Mouse (Mus musculus) midbrain, embryonic 14.5 days (tissue): Measurements from ENCODE around the gene BC005537. TPM values are rescaled to one million over a fixed set of nuclear protein-coding genes. Genes with fewer than 3 reads are reported as not detected.

Source experiments
- ATAC-seq: fragments of 200-750 bp; cut with Nextera tagmentation; 2 replicates; pipeline ENCODE4 v1.8.0; 2017; ENCODE audit warnings: moderate number of reproducible peaks, moderate library complexity; ENCODE audit not compliant: low FRiP score, low TSS enrichment
- DNase-seq: peaks from one replicate; pipeline ENCODE4 v3.0.0-alpha.2; 2015
- H3K27ac ChIP-seq: fragments of 300-500 bp; sonication (generic); replicated peaks from 2 replicates; pipeline ENCODE4 v1.5.1; 2014; ENCODE audit warnings: mild to moderate bottlenecking, low read depth, low read length, moderate library complexity
- H3K27me3 ChIP-seq: fragments of 300-500 bp; sonication (generic); 2 replicates; pipeline ENCODE4 v1.6.1; 2014; ENCODE audit warnings: low read length, control low read depth, mixed read lengths; ENCODE audit not compliant: control insufficient read depth, insufficient read depth
- H3K36me3 ChIP-seq: fragments of 300-500 bp; sonication (generic); 2 replicates; pipeline ENCODE4 v1.6.1; 2014; ENCODE audit warnings: low read length, control low read depth; ENCODE audit not compliant: control insufficient read depth, insufficient read depth
- H3K4me1 ChIP-seq: fragments of 300-500 bp; sonication (generic); 2 replicates; pipeline ENCODE4 v1.6.1; 2014; ENCODE audit warnings: mild to moderate bottlenecking, antibody characterized with exemption, low read length, control low read depth; ENCODE audit not compliant: control insufficient read depth, insufficient read depth
- H3K4me2 ChIP-seq: fragments of 300-500 bp; sonication (generic); 2 replicates; pipeline ENCODE4 v1.6.1; 2014; ENCODE audit warnings: mild to moderate bottlenecking, low read length, moderate library complexity
- H3K4me3 ChIP-seq: fragments of 300-500 bp; sonication (generic); replicated peaks from 2 replicates; pipeline ENCODE4 v1.5.1; 2014; ENCODE audit warnings: low read depth, low read length
- H3K9ac ChIP-seq: fragments of 300-500 bp; sonication (generic); replicated peaks from 2 replicates; pipeline ENCODE4 v1.6.1; 2014; ENCODE audit warnings: mild to moderate bottlenecking, low read length, moderate library complexity
- H3K9me3 ChIP-seq: fragments of 300-500 bp; sonication (generic); 2 replicates; pipeline ENCODE4 v1.6.1; 2016; ENCODE audit warnings: low read length, control low read depth, mixed read lengths; ENCODE audit not compliant: control insufficient read depth
- WGBS: fragments of 180-500 bp; shearing (Covaris S2); extraction: QIAGEN DNeasy Blood & Tissue Kit; methylation state at CpG from one replicate; pipeline ENCODE4 v1.1.7; 2014; 5-methylcytosine and 5-hydroxymethylcytosine counted together
- polyA plus RNA-seq: library from polyadenylated mRNA; unstranded; fragments of >200 nt; fragmentation: Nextera tagmentation; extraction: Ambion mirVana; gene quantifications from 2 replicates; pipeline ENCODE4 v1.2.1, GENCODE M21; 2014

BC005537 gene
- polyA plus RNA-seq, 1 experiment from 2014 or later = 51.8 TPM

DNA sequence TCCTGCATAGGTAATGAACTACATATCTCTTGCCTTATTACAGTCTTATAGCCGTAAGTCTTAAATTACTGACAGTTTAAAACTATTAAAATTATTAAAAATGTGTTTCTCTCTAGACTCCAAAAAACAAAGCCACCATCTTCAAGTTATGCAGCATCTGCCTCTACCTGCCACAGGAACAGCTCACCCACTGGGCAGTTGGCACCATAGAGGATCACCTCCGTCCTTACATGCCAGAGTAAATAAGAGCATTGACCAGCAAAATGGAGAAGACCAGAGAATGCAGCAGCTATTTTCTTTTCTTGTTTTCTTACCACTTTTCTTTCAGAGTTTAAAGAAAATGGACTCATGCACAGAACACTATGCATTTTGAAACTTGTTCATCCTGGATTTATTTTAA is 11.1 kb downstream of the BC005537 start:
- H3K4me1 ChIP-seq = no peaks in the 10 kb centered on the region
- no peaks in the 10 kb centered on the region for H3K27me3 ChIP-seq
- H3K9ac ChIP-seq = no peak overlapping the region
- no peak for ATAC-seq
- no peak for DNase-seq
- no peak overlapping the region for H3K4me2 ChIP-seq
- H3K27ac ChIP-seq = no peak overlapping the region
- no peaks in the 10 kb centered on the region for H3K9me3 ChIP-seq
- H3K36me3 ChIP-seq = peaks cover 77% of the 10 kb centered on the region
- 91% methylated on average over 2 of the region's 2 CpGs for WGBS
- no peak overlapping the region for H3K4me3 ChIP-seq

DNA sequence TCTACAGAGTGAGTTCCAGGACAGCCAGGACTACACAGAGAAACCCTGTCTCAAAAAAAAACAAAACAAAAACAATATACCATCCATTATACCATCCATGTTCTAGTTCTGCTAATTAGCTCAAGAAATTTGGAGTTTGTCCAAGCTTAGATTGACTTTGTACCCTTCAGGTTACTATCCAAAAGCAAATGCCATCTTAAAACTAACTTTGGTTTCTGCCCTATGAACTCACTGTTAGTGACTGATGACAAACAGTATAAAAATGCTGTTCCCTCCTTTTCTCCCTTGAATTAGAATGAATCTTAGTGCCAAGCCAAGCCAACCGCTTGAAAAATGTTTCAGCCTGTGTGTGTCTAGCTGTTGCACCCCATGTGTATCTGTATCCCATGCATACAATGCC is 13.2 kb downstream of the BC005537 start:
- H3K4me2 ChIP-seq = no peak overlapping the region
- H3K4me1 ChIP-seq = no peaks in the 10 kb centered on the region
- no peaks in the 10 kb centered on the region for H3K9me3 ChIP-seq
- peaks cover 57% of the 10 kb centered on the region for H3K36me3 ChIP-seq
- DNase-seq (no peak), ATAC-seq (no peak)
- H3K4me3 ChIP-seq = no peak overlapping the region
- H3K27ac ChIP-seq = no peak overlapping the region
- H3K27me3 ChIP-seq = no peaks in the 10 kb centered on the region
- no peak overlapping the region for H3K9ac ChIP-seq
- 79% methylated on average over 1 of the region's 1 CpGs for WGBS

DNA sequence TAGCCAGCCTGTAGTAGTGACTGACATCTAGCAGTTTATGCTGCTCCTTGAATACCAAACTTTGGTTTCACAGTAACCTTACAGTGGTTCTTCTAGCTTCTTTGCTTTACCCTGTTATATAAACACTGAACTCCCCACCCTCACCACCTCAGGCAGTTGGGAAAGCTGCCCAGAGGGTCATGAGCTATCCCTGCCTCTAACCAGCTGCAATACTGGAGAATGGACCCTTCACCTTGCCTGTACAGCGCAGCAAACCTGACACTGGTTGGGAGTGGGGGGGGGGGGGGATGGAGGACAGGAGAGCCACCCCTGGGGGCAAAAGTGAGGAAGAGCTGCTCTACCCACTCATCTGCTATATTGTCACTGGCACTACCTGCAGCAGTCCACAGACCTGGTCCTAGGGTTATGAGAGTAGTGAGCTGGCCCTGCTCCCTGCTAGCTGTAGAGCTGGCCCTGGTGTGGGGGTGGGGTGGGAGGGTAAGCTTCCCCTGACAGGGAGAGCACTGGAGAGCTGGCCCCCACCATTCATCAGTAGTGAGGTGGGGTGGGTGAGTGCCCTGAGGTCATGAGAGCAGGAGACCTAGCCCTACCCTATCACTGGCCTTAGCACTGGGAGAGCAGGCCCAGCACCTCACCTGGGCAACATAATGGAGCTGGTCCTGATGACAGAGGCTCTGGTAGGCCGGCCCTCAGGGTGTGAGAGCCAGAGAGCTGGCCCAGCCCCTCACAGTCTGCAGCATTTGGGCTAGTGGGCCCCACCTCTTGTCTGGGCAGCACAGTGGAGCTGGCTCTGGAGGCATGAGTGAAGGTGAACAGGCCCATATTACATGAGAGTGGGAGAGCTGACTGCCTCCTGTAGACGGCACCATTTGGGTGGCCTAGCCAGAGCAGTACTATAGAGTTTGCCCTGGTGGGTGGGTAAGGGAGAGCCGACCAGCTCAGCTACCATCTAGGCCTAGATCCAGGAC is 15.0 kb downstream of the BC005537 start:
- peak; percentile 75 for ATAC-seq
- Histone ChIP-seq H3K36me3 (peaks cover 39% of the 10 kb centered on the region), H3K27ac (no peak overlapping the region), H3K9ac (no peak overlapping the region), H3K4me3 (no peak overlapping the region), H3K9me3 (no peaks in the 10 kb centered on the region), H3K4me1 (no peaks in the 10 kb centered on the region), H3K4me2 (no peak overlapping the region), H3K27me3 (no peaks in the 10 kb centered on the region)
- DNase-seq = no peak
- 69% methylated on average over 4 of the region's 4 CpGs for WGBS

DNA sequence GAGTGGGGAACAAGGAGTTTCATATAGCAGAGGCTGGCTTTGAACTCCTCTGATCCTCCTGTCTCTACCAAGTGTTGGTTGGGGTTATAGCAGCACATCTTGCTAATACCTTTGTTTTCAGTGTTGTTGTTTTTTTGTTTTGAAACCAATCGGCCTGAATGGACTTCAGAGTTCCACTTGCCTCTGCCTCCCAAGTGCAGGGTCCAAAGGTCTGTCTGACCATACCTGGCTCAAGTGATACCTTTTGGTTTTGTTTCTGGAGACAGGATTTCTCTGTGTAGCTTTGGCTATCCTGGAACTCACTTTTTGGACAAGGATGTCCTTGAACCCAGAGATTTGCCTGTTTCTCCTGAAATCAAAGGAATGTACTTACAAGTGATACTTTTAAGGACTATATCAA is 18.5 kb downstream of the BC005537 start:
- no peak overlapping the region for H3K9ac ChIP-seq
- peaks cover 7% of the 10 kb centered on the region for H3K36me3 ChIP-seq
- DNase-seq (no peak), ATAC-seq (no peak)
- no peaks in the 10 kb centered on the region for H3K9me3 ChIP-seq
- H3K27ac ChIP-seq = no peak overlapping the region
- no peak overlapping the region for H3K4me3 ChIP-seq
- H3K4me2 ChIP-seq = no peak overlapping the region
- H3K27me3 ChIP-seq = no peaks in the 10 kb centered on the region
- H3K4me1 ChIP-seq = no peaks in the 10 kb centered on the region
- WGBS = 88% methylated on average over 1 of the region's 1 CpGs

DNA sequence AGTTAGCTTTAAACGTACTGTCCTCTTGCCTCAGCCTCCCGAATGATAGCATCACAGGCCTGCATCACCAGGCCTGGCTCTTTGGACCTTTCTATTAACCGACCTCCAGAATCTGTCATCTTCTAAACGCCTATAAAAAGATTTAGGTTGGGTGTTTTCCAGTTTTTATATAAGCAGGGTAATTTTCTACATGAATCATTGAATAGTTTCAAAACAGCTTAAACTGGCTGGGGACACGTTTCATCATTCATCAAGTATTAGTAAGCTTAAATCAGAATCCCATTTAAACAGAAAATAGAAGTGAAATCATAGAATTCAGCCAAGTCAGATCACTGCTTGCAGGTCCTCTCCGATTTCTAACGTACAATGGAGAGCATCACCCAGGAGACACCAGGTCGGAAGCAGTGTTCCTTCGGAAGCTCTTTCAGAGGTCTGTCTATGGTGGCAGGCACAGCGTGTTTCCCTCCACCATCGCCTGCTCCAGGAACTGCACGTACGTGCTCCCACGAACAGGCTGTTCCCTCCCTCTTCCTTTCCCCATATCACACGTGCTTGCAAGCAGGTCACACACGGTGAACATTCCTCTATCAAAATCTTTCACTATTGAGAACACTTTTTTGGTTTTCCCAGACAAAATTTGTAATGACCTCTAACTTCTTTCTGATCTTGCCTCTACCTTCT is 21.3 kb downstream of the BC005537 start:
- H3K27ac ChIP-seq = no peak overlapping the region
- ATAC-seq (no peak), DNase-seq (no peak)
- no peaks in the 10 kb centered on the region for H3K4me1 ChIP-seq
- no peak overlapping the region for H3K4me2 ChIP-seq
- H3K36me3 ChIP-seq = no peaks in the 10 kb centered on the region
- WGBS = 88% methylated on average over 16 of the region's 16 CpGs
- no peak overlapping the region for H3K4me3 ChIP-seq
- no peak overlapping the region for H3K9ac ChIP-seq
- H3K27me3 ChIP-seq = no peaks in the 10 kb centered on the region
- H3K9me3 ChIP-seq = no peaks in the 10 kb centered on the region

DNA sequence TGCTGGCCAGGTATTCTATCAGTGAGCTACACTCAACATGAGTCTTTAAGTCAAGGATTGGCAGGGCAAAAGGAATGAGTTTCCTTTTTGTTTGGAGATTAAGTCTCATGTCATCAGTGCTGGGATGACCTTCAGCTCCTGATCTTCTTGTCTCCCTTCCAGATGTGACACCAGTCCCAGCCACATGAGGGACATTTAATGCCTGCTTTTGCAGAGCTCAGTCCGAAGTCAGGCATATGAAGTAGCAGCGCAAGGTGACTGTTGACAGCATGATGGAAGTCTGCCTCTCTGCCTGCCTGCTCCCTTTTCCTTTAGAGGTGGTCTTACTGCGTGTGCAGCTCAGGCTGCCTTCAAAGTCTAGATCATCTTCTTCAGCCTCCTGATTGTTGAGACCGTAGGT is 23.2 kb downstream of the BC005537 start:
- Histone ChIP-seq H3K27me3 (no peaks in the 10 kb centered on the region), H3K36me3 (no peaks in the 10 kb centered on the region), H3K4me3 (no peak overlapping the region), H3K4me2 (no peak overlapping the region), H3K27ac (no peak overlapping the region), H3K9me3 (no peaks in the 10 kb centered on the region), H3K4me1 (no peaks in the 10 kb centered on the region), H3K9ac (no peak overlapping the region)
- no peak for DNase-seq
- 95% methylated on average over 4 of the region's 4 CpGs for WGBS
- ATAC-seq = no peak

DNA sequence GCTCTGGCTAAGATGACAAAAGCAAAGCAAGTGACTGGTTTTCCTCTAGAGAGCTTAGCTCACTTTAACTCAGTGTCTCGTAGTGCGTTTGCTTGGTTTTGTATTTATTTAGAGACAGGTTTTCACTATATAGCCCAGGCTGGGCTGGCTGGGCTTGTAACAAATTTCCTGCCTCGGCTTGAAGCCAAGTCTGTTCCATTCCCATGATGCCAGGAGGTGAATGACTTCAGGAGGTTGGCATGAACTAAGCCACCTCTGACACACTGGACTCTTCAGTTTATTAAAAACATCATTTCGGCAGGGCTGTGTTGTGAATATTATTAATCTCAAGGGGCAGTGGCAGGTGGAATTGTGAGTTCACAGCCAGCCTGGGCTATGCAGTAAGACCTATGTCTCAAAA is 24.1 kb downstream of the BC005537 start:
- H3K4me2 ChIP-seq = no peak overlapping the region
- H3K4me3 ChIP-seq = no peak overlapping the region
- H3K9ac ChIP-seq = no peak overlapping the region
- H3K36me3 ChIP-seq = no peaks in the 10 kb centered on the region
- no peaks in the 10 kb centered on the region for H3K9me3 ChIP-seq
- ATAC-seq (no peak), DNase-seq (no peak)
- H3K27me3 ChIP-seq = no peaks in the 10 kb centered on the region
- 88% methylated on average over 4 of the region's 4 CpGs for WGBS
- no peak overlapping the region for H3K27ac ChIP-seq
- H3K4me1 ChIP-seq = no peaks in the 10 kb centered on the region

DNA sequence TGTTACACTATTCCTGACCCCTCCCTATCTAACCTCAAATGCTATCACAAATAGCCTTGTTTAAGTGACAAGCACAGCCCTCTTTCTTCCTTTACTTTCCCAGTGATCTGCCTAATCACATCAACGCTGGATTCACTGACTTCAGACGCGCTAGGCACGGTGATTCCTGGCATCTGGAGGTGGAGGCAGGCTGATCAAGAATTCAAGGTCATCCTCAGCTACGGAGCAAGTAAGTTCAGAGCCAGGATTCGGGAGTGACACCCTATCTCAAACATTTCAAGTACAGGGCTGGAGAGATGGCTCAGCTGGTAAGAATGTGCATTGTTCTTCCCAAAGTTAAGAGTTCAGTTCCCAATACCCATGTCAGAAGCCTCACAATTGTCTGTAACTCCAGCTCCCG is 24.7 kb downstream of the BC005537 start:
- Histone ChIP-seq H3K4me1 (no peaks in the 10 kb centered on the region), H3K36me3 (no peaks in the 10 kb centered on the region), H3K4me2 (no peak overlapping the region), H3K27me3 (no peaks in the 10 kb centered on the region), H3K27ac (no peak overlapping the region), H3K4me3 (no peak overlapping the region), H3K9ac (no peak overlapping the region), H3K9me3 (no peaks in the 10 kb centered on the region)
- DNase-seq (no peak), ATAC-seq (no peak)
- 85% methylated on average over 7 of the region's 7 CpGs for WGBS
